Mouse (Mus musculus): ENCODE results near the gene Gm5168. TPM values are rescaled to one million over a fixed set of nuclear protein-coding genes. Genes with fewer than 3 reads are reported as not detected.

The Gm5168 gene
- polyA plus RNA-seq (2012; rRNA removed; ENCODE audit: low replicate concordance): not detected in 2 replicates

DNA sequence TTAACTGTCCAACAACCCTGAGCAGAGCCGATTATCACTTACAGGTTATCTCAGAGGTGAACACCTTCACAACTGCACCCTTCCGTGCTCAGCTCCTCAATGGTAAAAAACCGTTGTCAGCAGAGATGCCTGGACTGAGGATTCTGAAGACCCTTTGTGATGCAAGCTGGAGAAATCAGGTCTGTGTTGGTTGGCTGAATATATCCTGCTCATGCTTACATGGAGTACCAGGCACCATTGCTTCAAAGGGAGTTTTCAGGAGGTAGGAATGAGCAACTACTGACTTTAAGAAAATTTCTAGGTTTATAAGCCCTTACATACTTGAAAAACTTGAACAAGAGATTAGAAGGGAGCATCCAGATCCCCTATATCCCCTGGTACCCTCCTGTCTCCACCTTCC is at the start of gene Gm5168:
Gm5168 (minus strand) TSS at position 101 of the 400 bp plus-strand sequence.

Other genes starting within 250 kb of the Gm5168 start
- gene Gm2012, start 180.3 kb upstream of the Gm5168 start, polyA plus RNA-seq (2012; rRNA removed; ENCODE audit: low replicate concordance): not detected in 2 replicates